Mouse (Mus musculus) heart, embryonic 14.5 days (tissue): ENCODE measurements around the gene Mal. TPM values are rescaled to one million over a fixed set of nuclear protein-coding genes. Genes with fewer than 3 reads are reported as not detected.

ENCODE experiments used
- ATAC-seq: fragments of 200-750 bp; cut with Nextera tagmentation; 2 replicates; pipeline ENCODE4 v1.8.0; 2017; ENCODE audit warnings: low read depth, moderate TSS enrichment; ENCODE audit not compliant: insufficient number of reproducible peaks, insufficient read depth, low FRiP score
- H3K27ac ChIP-seq, 2 experiments: fragments of 200-500 bp in 1 of 2; fragments of 300-500 bp in 1 of 2; sonication (generic) in 1 of 2; replicated peaks in 1 of 2; 2 replicates each; pipeline ENCODE4 v1.5.1; 2012 to 2014; ENCODE audit warnings: low read depth in 2 of 2, low read length in 2 of 2, control low read depth in 1 of 2, mild to moderate bottlenecking in 1 of 2, mixed read lengths in 1 of 2; ENCODE audit not compliant: control insufficient read depth in 1 of 2, insufficient read depth in 1 of 2
- H3K27me3 ChIP-seq: fragments of 300-500 bp; sonication (generic); 2 replicates; pipeline ENCODE4 v1.6.1; 2014; ENCODE audit warnings: mild to moderate bottlenecking, low read length, control low read depth; ENCODE audit not compliant: control insufficient read depth, insufficient read depth
- H3K36me3 ChIP-seq: fragments of 300-500 bp; sonication (generic); 2 replicates; pipeline ENCODE4 v1.6.1; 2014; ENCODE audit warnings: mild to moderate bottlenecking, control low read depth, low read length, mixed read lengths; ENCODE audit not compliant: control insufficient read depth, insufficient read depth
- H3K4me1 ChIP-seq, 2 experiments: fragments of 200-500 bp in 1 of 2; fragments of 300-500 bp in 1 of 2; sonication (generic) in 1 of 2; 2 replicates each; pipeline ENCODE4 v1.6.1; 2012 to 2014; ENCODE audit warnings: low read length in 2 of 2, control low read depth in 1 of 2, mixed read lengths in 1 of 2; ENCODE audit not compliant: control insufficient read depth in 2 of 2, insufficient read depth in 2 of 2
- H3K4me2 ChIP-seq: fragments of 300-500 bp; sonication (generic); 2 replicates; pipeline ENCODE4 v1.6.1; 2014; ENCODE audit warnings: mild to moderate bottlenecking, low read length
- H3K4me3 ChIP-seq, 2 experiments: fragments of 200-500 bp in 1 of 2; fragments of 300-500 bp in 1 of 2; sonication (generic) in 1 of 2; 2 replicates each; pipeline ENCODE4 v1.5.1; 2012 to 2014; ENCODE audit warnings: low read length in 2 of 2, mild to moderate bottlenecking in 2 of 2, control low read depth in 1 of 2, low read depth in 1 of 2, moderate library complexity in 1 of 2; ENCODE audit not compliant: control insufficient read depth in 1 of 2, insufficient read depth in 1 of 2
- H3K9ac ChIP-seq: fragments of 300-500 bp; sonication (generic); 2 replicates; pipeline ENCODE4 v1.6.1; 2014; ENCODE audit warnings: mild to moderate bottlenecking, low read length
- H3K9me3 ChIP-seq: fragments of 300-500 bp; sonication (generic); 2 replicates; pipeline ENCODE4 v1.6.1; 2016; ENCODE audit warnings: low read length, control low read depth; ENCODE audit not compliant: control insufficient read depth
- WGBS: fragments of 180-500 bp; shearing (Covaris S2); extraction: QIAGEN DNeasy Blood & Tissue Kit; methylation state at CpG from one replicate; pipeline ENCODE4 v1.1.7; 2014; 5-methylcytosine and 5-hydroxymethylcytosine counted together
- polyA plus RNA-seq: library from polyadenylated mRNA; unstranded; fragments of >200 nt; fragmentation: Nextera tagmentation; extraction: Ambion mirVana; gene quantifications from 2 replicates; pipeline ENCODE4 v1.2.1, GENCODE M21; 2014

The Mal gene
- polyA plus RNA-seq, 1 experiment from 2014 or later, result 2.6 TPM

DNA sequence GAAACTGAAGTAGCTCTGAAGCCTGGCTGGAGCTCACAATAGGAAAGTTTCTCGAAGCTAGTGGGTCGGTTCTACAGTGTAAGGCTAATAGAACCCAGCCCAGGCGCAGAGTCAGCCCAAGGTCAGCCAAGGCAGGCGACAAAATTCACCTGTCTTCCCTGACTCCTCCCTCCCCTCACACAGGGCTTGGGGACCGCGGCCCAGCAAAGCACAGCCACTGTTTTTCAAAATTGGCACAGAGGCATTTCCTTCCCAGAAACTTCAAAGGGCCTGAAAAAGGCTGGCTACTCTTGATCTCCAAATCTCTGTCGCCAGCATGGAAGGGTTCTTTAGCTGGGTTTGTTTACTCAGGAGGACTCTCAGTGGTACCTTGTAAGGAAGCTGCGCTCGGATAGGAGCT is 1.1 kb downstream of the Mal start:
- Histone ChIP-seq H3K4me2 (peak overlapping the region; percentile 92), H3K9me3 (no peaks in the 10 kb centered on the region), H3K9ac (no peak overlapping the region), H3K4me3 (peak overlapping the region; percentile 5 to 51; a peak in 3 of 4 replicates), H3K27me3 (peaks cover 67% of the 10 kb centered on the region), H3K36me3 (no peaks in the 10 kb centered on the region), H3K4me1 (peaks cover 3 to 11% of the 10 kb centered on the region in 2 experiments; a peak in 3 of 4 replicates), H3K27ac (no peak overlapping the region)
- 12% methylated on average over 9 of the region's 9 CpGs for WGBS
- no peak for ATAC-seq

DNA sequence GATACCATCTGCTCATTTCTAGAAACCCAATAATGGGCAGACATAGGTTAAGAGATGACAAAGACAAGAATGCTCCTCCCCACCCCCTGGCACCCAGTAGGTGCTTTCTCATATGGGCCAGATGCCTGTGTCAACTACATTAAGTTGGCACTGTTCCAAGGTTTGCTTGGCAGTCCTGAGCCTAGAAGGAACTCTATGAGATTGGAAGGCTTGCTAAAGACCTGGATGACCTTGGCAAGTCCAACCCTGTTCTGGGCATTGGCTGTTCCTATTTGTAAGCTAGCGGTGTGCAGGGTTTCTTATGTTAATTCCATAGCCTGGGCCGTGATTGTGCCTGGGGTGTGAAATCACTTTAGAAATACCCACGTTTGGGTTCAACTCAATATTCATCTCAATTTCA is 1.7 kb downstream of the Mal start:
- no peak overlapping the region for H3K9ac ChIP-seq
- WGBS, result 58% methylated on average over 3 of the region's 3 CpGs
- H3K4me3 ChIP-seq, result no peak overlapping the region
- H3K4me2 ChIP-seq, result no peak overlapping the region
- H3K4me1 ChIP-seq, result peaks cover 3 to 11% of the 10 kb centered on the region in 2 experiments; a peak in 3 of 4 replicates
- H3K36me3 ChIP-seq, result no peaks in the 10 kb centered on the region
- no peak for ATAC-seq
- H3K27me3 ChIP-seq, result peaks cover 67% of the 10 kb centered on the region
- no peaks in the 10 kb centered on the region for H3K9me3 ChIP-seq
- no peak overlapping the region for H3K27ac ChIP-seq

DNA sequence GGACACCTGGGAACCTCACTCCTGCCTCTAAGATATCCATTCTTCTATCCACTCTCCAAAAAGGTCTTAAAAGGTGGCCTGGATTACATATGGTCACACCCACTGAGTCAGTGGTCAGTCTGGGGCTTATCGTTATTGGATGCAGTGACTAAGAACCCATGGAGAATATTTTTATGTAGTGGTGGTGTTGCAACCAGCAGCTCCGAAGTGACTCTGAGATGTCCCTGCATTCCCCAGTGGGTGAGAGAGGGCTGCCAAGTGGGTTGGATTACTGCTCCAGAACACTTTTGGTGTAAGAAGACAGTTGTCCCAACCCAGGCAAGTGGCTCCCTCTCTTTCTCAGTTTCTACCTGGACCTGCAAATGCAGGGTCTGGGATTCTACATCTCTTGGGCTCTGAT is 3.7 kb downstream of the Mal start:
- Histone ChIP-seq H3K4me1 (peaks cover 3 to 11% of the 10 kb centered on the region in 2 experiments; a peak in 3 of 4 replicates), H3K4me3 (no peak overlapping the region), H3K9ac (no peak overlapping the region), H3K36me3 (no peaks in the 10 kb centered on the region), H3K27me3 (peaks cover 60% of the 10 kb centered on the region), H3K4me2 (no peak overlapping the region), H3K9me3 (no peaks in the 10 kb centered on the region), H3K27ac (no peak overlapping the region)
- 84% methylated on average over 2 of the region's 2 CpGs for WGBS
- no peak for ATAC-seq

DNA sequence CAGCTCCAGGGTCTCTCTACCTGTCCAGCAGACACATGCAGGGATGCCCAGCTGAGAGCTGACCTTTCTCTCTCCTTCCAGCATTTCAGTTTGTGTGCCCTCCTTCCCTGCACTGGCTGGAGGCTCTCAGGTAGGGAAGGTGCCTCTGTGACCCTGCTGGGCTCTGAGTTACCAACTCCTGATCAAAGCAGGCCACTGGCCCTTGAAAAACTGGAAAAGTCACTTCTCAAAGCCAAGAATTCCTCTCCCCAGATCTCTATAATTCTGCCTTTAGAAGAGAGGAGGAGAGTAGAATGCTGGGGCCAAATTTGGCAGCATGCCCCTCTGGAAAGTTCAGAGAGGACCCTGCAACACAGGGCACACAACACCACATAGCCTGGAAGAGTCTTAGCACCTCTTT is 4.2 kb downstream of the Mal start:
- ATAC-seq, result no peak
- peaks cover 55% of the 10 kb centered on the region for H3K27me3 ChIP-seq
- no peak overlapping the region for H3K27ac ChIP-seq

DNA sequence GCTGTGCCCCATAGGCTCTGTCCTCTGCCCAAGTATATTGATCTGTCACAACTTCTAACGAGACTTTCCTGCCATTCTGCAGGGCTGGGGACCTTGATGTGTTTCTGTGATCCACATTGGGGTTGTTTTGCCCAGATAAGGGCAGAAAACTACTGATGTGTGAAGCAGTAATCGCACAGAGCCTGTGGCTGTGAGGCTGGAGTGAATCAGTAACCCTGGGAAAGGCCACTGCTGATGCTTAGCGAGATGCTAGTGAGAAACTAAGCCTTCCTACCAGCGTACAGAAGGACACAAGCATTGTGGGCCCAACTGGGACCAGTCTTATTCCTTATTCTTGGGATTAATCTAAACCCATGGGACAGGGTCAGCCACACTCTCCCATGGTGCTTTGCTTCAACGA is 4.9 kb downstream of the Mal start:
- peaks cover 48% of the 10 kb centered on the region for H3K27me3 ChIP-seq
- no peak overlapping the region for H3K27ac ChIP-seq
- WGBS, result 71% methylated on average over 5 of the region's 5 CpGs
- H3K4me3 ChIP-seq, result no peak overlapping the region
- no peak overlapping the region for H3K4me2 ChIP-seq
- H3K9me3 ChIP-seq, result no peaks in the 10 kb centered on the region
- no peaks in the 10 kb centered on the region for H3K36me3 ChIP-seq
- no peak overlapping the region for H3K9ac ChIP-seq
- H3K4me1 ChIP-seq, result peaks cover 3 to 16% of the 10 kb centered on the region in 2 experiments; a peak in 3 of 4 replicates
- ATAC-seq, result no peak

More for the DNA sequence above, 4.2 kb downstream of the Mal start:
- Histone ChIP-seq H3K36me3 (no peaks in the 10 kb centered on the region), H3K9me3 (no peaks in the 10 kb centered on the region), H3K9ac (no peak overlapping the region), H3K4me3 (no peak overlapping the region), H3K4me2 (no peak overlapping the region), H3K4me1 (peaks cover 3 to 11% of the 10 kb centered on the region in 2 experiments; a peak in 3 of 4 replicates)

DNA sequence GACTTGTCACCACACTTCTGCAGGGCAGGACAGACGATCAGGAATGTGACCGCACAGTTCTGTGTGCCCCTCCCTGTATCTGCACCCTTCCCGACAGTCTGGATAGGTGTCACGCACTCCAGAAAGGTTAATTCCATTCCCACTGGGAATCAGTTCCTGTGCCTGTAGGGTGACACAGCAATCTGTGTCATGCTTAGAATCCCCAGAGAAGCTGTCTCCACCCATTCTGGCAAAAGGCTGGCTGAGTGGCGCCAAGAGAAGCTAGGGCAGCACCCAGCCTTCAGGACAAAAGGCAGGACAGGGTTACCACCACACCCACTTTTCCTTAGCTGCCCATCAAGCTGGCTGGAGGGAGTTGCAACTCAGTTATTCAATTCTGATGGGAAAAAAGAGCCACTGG is 6.6 kb downstream of the Mal start:
- Histone ChIP-seq H3K9ac (no peak overlapping the region), H3K4me1 (peaks cover 0 to 9% of the 10 kb centered on the region in 2 experiments; a peak in 1 of 4 replicates), H3K9me3 (no peaks in the 10 kb centered on the region), H3K4me2 (no peak overlapping the region), H3K27me3 (peaks cover 31% of the 10 kb centered on the region), H3K27ac (no peak overlapping the region), H3K4me3 (no peak overlapping the region), H3K36me3 (no peaks in the 10 kb centered on the region)
- ATAC-seq, result no peak
- WGBS, result 49% methylated on average over 5 of the region's 5 CpGs

DNA sequence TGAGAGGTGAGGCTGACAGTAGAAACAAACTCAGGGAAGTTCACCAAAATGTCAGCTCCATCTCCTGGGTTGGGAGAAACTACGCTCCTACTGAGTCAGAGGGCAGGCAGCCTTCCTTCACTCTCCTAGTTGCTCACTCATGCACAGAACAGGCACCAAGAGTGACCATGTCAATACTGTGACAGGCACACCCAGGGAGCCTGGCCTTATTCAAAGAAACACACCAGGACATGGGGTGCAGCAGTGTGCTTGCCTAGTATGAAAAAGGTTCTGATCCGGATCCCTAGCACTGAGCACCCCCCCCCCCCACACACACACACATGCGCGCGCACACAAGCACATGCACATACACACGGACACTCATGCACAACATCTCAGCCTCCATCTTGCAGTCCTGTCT is 8.3 kb downstream of the Mal start:
- no peak for ATAC-seq
- Histone ChIP-seq H3K4me1 (peaks cover 0 to 9% of the 10 kb centered on the region in 2 experiments; a peak in 1 of 4 replicates), H3K27ac (no peak overlapping the region), H3K9me3 (no peaks in the 10 kb centered on the region), H3K27me3 (peaks cover 13% of the 10 kb centered on the region), H3K4me2 (no peak overlapping the region), H3K36me3 (no peaks in the 10 kb centered on the region), H3K4me3 (no peak overlapping the region), H3K9ac (no peak overlapping the region)
- 83% methylated on average over 6 of the region's 6 CpGs for WGBS

DNA sequence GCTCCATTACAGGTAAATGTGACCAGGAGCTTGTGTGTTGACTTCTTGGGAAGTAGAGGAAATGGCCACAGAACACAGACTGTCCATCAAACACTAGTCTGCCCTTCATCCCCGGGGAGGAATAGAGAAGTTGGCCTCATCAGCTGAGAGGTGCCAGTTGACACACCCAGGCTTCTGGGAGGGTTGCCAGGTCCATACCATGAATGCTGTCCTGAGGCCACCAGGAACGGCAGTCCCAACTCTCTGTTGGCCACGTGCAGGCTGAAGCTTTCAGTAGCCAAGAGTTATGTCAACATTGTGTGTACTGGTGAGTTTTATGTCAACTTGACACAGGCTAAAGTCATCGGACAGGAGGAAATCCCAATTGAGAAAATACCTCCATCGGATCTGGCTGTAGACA is 9.6 kb downstream of the Mal start:
- H3K27ac ChIP-seq, result no peak overlapping the region
- 45% methylated on average over 5 of the region's 5 CpGs for WGBS
- H3K27me3 ChIP-seq, result peaks cover 5% of the 10 kb centered on the region; the same call in 1 of the 2 replicates
- H3K9me3 ChIP-seq, result no peaks in the 10 kb centered on the region
- no peak for ATAC-seq
- peaks cover 0 to 9% of the 10 kb centered on the region in 2 experiments; a peak in 1 of 4 replicates for H3K4me1 ChIP-seq
- H3K9ac ChIP-seq, result no peak overlapping the region
- no peak overlapping the region for H3K4me2 ChIP-seq
- no peak overlapping the region for H3K4me3 ChIP-seq
- H3K36me3 ChIP-seq, result no peaks in the 10 kb centered on the region
